Mouse (Mus musculus): ENCODE results near the gene Frmd8.

- no peak for TF ChIP-seq CTCF (conservative IDR thresholded peaks at IDR 0.05; ENCODE audit: low read length)
- no peak for TF ChIP-seq NANOG (IDR thresholded peaks at IDR 0.05; ENCODE audit: borderline replicate concordance, low read length)
- TF ChIP-seq POU5F1 (IDR thresholded peaks at IDR 0.05; ENCODE audit: borderline replicate concordance, low read length), result no peak
Observed at GRCm38 (mm10) chr19:5871683-5872082, 3.4 kb downstream of the Frmd8 start.
